Mouse (Mus musculus) heart, embryonic 16.5 days (tissue): ENCODE data around the gene Gzmd. TPM values are rescaled to one million over a fixed set of nuclear protein-coding genes. Genes with fewer than 3 reads are reported as not detected.
"Not testable (repeated sequence)": the region's sequence is repeated elsewhere in the genome, so short reads cannot be mapped to it uniquely, and the experiment has no call there.

Source experiments
- ATAC-seq: fragments of 200-750 bp; cut with Nextera tagmentation; replicated peaks from 2 replicates; pipeline ENCODE4 v1.8.0; 2017; ENCODE audit warnings: moderate number of reproducible peaks; ENCODE audit not compliant: insufficient read depth, low FRiP score; ENCODE audit errors: extremely low read depth
- H3K27ac ChIP-seq: fragments of 300-500 bp; sonication (generic); 2 replicates; pipeline ENCODE4 v1.5.1; 2014; ENCODE audit warnings: mild to moderate bottlenecking, low read length, control low read depth, moderate library complexity
- H3K27me3 ChIP-seq: fragments of 300-500 bp; sonication (generic); 2 replicates; pipeline ENCODE4 v1.6.1; 2014; ENCODE audit warnings: low read length, mixed read lengths; ENCODE audit not compliant: control insufficient read depth, insufficient read depth
- H3K36me3 ChIP-seq: fragments of 300-500 bp; sonication (generic); 2 replicates; pipeline ENCODE4 v1.6.1; 2014; ENCODE audit not compliant: control insufficient read depth, insufficient read depth
- H3K4me1 ChIP-seq: fragments of 300-500 bp; sonication (generic); 2 replicates; pipeline ENCODE4 v1.6.1; 2014; ENCODE audit warnings: low read length, mixed read lengths; ENCODE audit not compliant: control insufficient read depth, insufficient read depth
- H3K4me2 ChIP-seq: fragments of 300-500 bp; sonication (generic); 2 replicates; pipeline ENCODE4 v1.6.1; 2014; ENCODE audit warnings: low read depth, mild to moderate bottlenecking, control low read depth, low read length
- H3K4me3 ChIP-seq: fragments of 300-500 bp; sonication (generic); 2 replicates; pipeline ENCODE4 v1.5.1; 2014; ENCODE audit warnings: mild to moderate bottlenecking, control low read depth, low read length
- H3K9ac ChIP-seq: fragments of 300-500 bp; sonication (generic); 2 replicates; pipeline ENCODE4 v1.6.1; 2014; ENCODE audit warnings: low read length, control low read depth
- H3K9me3 ChIP-seq: fragments of 300-500 bp; sonication (generic); replicated peaks from 2 replicates; pipeline ENCODE4 v1.6.1; 2016; ENCODE audit warnings: low read length; ENCODE audit not compliant: control insufficient read depth
- WGBS: fragments of 180-500 bp; shearing (Covaris S2); extraction: QIAGEN DNeasy Blood & Tissue Kit; methylation state at CpG from one replicate; pipeline ENCODE4 v1.1.7; 2014; 5-methylcytosine and 5-hydroxymethylcytosine counted together
- polyA plus RNA-seq: library from polyadenylated mRNA; unstranded; fragments of >200 nt; fragmentation: Nextera tagmentation; extraction: Ambion mirVana; gene quantifications from 2 replicates; pipeline ENCODE4 v1.2.1, GENCODE M21; 2015

Gene Gzmd
- polyA plus RNA-seq, 1 experiment from 2014 or later: not detected

DNA sequence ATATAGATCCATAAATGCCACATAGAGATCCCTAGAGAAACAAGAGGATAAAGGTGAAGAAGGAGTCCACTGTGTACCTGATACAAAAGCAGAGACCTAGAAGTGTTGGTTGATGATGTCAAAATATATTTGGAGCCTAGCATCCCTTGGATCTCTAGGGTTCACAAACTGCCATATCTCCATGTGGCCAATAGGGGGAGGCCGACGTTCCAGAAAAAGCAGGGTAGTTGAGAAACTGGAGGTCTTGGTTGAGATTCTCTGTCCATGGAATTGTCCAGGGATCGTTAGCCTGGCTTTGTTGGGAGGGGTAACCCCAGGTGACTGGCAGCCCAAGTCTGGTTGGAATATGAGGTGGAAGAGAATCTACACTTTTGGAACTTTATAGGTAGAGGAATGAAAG is 4.1 kb downstream of the Gzmd start:
- WGBS: 40% methylated on average over 3 of the region's 3 CpGs
- no peak overlapping the region for H3K4me3 ChIP-seq

DNA sequence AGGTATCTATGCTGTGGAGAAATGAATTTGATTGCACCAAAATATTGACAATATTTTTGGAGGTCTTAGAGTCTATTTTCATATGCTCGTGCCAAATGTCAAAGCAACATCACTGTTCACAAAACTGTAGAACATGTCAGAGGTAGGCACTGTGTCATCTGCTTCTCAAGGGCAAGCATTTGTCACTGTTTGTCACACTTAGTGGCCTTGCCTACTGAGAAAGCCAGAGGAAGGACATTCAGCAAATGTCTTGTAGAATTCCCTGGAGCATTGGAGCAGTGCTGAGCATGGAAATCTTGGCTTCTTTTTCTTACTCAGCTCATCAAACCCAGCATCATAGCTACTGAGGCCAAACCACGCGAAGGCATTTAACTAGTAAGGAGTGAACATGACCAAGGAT is 8.9 kb downstream of the Gzmd start:
- Histone ChIP-seq H3K27ac (no peak overlapping the region), H3K9ac (no peak overlapping the region), H3K4me3 (no peak overlapping the region), H3K4me1 (no peaks in the 10 kb centered on the region), H3K36me3 (no peaks in the 10 kb centered on the region), H3K9me3 (no peaks in the 10 kb centered on the region), H3K4me2 (no peak overlapping the region), H3K27me3 (no peaks in the 10 kb centered on the region)
- 76% methylated on average over 3 of the region's 3 CpGs for WGBS
- no peak for ATAC-seq

More for the DNA sequence above, 4.1 kb downstream of the Gzmd start:
- ATAC-seq: no peak
- Histone ChIP-seq H3K36me3 (no peaks in the 10 kb centered on the region), H3K27me3 (no peaks in the 10 kb centered on the region), H3K9me3 (no peaks in the 10 kb centered on the region), H3K4me1 (no peaks in the 10 kb centered on the region), H3K27ac (no peak overlapping the region), H3K9ac (no peak overlapping the region), H3K4me2 (no peak overlapping the region)

DNA sequence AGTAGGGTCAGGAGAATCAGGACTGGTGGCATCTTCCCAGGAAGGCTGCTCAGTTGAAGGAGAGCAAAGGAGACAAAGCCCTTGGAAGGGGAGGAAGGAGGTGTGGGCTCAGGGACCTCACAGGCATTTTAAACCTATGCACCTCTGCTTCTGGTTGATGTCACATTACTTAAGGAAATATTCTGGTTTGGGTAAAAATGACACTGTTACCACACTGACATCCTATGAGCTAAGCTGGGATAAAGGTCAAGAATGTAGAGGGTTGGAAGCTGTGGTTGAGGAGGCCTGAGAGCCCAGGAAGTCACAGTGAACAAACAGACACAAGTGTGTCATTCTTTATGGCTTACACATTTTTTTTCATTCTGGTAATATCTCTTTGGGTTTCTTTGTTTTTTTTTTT is 11.9 kb downstream of the Gzmd start, which contains the start of gene Gzme:
Gene Gzme (minus strand): TSS at position 101 of the 400 bp plus-strand sequence.
- H3K27ac ChIP-seq: no peak within 1 kb of the TSS
- H3K4me2 ChIP-seq: no peak within 1 kb of the TSS
- no peaks in the 10 kb centered on the region for H3K4me1 ChIP-seq
- no peaks in the 10 kb centered on the region for H3K27me3 ChIP-seq
- H3K4me3 ChIP-seq: no peak within 1 kb of the TSS
- no peaks in the 10 kb centered on the region for H3K9me3 ChIP-seq
- no peaks in the 10 kb centered on the region for H3K36me3 ChIP-seq
- ATAC-seq: no peak
- no peak within 1 kb of the TSS for H3K9ac ChIP-seq

DNA sequence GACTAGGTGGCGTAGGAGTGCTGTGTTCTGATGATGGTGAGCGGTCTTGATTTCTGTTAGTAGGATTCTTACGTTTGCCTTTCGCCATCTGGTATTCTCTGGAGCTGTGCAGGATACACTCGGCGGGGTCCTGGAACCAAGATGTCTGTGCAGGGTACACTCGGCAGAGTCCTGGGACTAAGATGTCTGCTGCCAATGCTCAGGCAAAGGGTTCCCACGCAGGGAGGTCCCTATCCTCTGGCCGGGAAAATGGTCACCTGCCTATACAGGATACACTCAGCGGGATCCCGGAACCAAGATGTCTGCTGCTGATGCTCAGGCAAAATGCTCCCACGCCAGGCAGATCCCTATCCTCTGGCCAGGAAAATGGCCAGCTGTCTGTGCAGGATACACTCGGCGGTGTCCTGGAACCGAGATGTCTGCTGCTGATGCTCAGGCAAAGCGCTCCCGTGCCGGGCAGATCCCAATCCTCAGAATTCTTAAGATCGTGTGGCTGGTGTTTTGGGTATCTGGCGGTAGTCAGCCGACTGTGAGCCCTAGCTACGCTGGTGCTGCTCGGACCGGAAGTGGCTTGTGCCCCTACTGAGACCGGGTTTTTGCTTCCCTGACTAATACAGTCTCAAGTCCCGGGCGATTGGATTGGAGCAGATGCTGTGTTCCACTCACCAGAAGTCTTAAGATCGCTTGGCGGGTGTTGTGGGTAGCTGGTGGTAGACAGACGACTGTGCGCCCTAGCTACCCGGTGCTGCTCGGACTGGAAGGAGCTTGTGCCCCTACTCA is 16.7 kb downstream of the Gzmd start:
- 83% methylated on average over 33 of the region's 33 CpGs for WGBS
- H3K4me1 ChIP-seq, H3K36me3 ChIP-seq, H3K27ac ChIP-seq, H3K4me3 ChIP-seq, H3K4me2 ChIP-seq, H3K9me3 ChIP-seq, H3K9ac ChIP-seq, ATAC-seq, H3K27me3 ChIP-seq: not testable (repeated sequence)

DNA sequence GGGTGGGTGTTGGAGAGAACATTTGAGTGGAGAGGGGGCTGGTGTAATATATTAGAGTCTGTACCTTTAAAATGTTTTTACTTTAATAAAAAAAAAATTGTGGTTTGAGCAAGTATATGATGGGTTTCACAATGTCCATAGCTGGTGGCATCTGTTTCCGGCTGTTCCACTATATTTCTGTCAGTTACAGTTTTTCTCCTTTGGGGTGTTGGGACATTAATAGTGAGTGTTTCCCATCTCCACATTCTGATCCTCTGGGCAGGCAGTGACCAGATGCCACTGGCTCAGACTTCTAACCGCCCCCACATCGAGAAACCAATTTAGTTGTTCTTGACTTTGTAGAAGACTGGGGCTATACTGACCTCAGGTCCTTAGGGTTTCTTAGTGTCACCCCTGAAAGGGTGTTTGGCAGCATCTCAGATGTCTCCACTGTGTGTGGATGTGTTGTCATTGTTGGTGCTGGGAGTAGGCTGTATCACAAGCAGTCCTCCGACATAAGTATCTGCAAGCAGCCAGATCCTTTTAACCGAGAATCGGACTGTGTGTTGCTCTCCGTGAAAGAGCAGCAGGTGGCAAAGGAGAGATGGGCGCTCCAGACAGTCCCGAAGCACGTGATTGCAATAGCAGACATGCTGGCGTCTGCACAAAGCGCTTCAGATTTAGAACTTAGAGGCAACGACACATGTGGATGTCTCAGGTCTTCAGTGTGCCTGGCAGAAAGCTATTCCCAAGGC is 26.8 kb downstream of the Gzmd start:
- ATAC-seq: no peak
- no peak overlapping the region for H3K4me2 ChIP-seq
- H3K4me1 ChIP-seq: no peaks in the 10 kb centered on the region
- no peaks in the 10 kb centered on the region for H3K27me3 ChIP-seq
- no peak overlapping the region for H3K4me3 ChIP-seq
- H3K9me3 ChIP-seq: no peaks in the 10 kb centered on the region
- no peaks in the 10 kb centered on the region for H3K36me3 ChIP-seq
- 73% methylated on average over 13 of the region's 13 CpGs for WGBS
- no peak overlapping the region for H3K27ac ChIP-seq
- no peak overlapping the region for H3K9ac ChIP-seq

DNA sequence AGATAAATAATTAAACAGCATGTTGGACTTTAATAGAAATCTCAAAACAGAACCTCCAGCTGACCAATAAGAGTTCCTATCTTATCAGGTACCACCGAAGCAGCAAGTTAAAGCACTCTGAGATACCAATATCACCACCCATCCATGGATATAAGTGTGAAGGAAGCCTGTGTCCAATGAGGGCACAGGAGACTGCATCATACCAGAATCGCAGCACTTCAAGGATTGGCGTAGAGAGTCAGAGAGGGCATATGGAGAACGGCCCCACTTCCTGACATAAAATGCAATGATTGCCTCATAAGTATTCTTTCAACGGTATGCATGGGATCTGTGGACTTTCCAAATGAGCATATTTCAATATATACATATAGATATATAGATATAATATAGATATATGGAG is 27.4 kb downstream of the Gzmd start:
- no peaks in the 10 kb centered on the region for H3K27me3 ChIP-seq
- no peak overlapping the region for H3K9ac ChIP-seq
- no peaks in the 10 kb centered on the region for H3K36me3 ChIP-seq
- no peaks in the 10 kb centered on the region for H3K4me1 ChIP-seq
- H3K4me3 ChIP-seq: no peak overlapping the region
- ATAC-seq: no peak
- H3K27ac ChIP-seq: no peak overlapping the region
- 71% methylated on average over 5 of the region's 5 CpGs for WGBS
- no peaks in the 10 kb centered on the region for H3K9me3 ChIP-seq
- H3K4me2 ChIP-seq: no peak overlapping the region

DNA sequence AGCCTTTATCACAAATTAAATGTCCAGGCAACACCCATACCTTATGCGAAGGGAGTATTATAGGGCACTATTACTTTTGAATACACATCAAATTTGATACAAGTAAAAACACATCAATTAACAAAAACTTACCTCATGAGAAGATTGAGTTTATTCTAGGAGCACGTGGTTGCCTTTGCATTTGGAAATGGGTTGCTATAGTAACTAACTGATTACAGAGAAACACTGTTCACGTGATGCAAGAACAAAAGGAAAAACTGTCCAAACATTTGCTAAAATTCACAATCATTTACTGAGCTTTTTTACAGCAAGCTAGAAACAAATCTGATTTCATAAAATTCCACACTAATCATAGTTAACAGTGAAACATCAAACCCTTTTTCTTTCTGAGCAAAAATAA is 29.0 kb downstream of the Gzmd start:
- Histone ChIP-seq H3K9me3 (no peaks in the 10 kb centered on the region), H3K27me3 (no peaks in the 10 kb centered on the region), H3K4me1 (no peaks in the 10 kb centered on the region), H3K4me2 (no peak overlapping the region), H3K4me3 (no peak overlapping the region), H3K9ac (no peak overlapping the region), H3K36me3 (no peaks in the 10 kb centered on the region), H3K27ac (no peak overlapping the region)
- 62% methylated on average over 3 of the region's 3 CpGs for WGBS
- ATAC-seq: no peak

DNA sequence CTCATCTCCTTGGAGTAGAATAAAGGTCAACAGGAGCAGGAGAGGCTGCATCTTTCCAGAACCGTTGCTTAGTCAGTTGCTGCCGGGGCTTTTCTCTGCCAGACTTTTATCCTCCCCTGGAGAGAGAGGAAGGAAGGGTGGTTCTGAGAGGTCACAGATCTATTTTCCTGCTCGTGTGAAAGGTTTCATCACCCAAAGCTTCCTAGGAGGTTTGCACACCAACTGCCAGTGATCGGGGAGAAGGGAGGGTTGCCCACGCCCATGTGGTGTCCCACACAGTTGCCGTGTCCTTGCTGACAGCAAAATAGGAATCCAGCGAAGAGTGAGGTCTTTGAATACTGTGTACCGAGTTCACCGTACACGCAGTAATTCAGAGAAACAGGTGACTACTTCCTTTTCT is 30.0 kb downstream of the Gzmd start, which contains the start of gene Ctsg:
Gene Ctsg (minus strand): TSS at position 189 of the 400 bp plus-strand sequence.
- H3K27ac ChIP-seq: no peak within 1 kb of the TSS
- H3K4me1 ChIP-seq: peaks cover 1% of the 10 kb centered on the region; the same call in 1 of the 2 replicates
- no peaks in the 10 kb centered on the region for H3K27me3 ChIP-seq
- H3K36me3 ChIP-seq: no peaks in the 10 kb centered on the region
- WGBS: 61% methylated on average over 10 of the region's 10 CpGs
- no peak within 1 kb of the TSS for H3K9ac ChIP-seq
- no peaks in the 10 kb centered on the region for H3K9me3 ChIP-seq
- ATAC-seq: no peak
- H3K4me3 ChIP-seq: no peak within 1 kb of the TSS
- no peak within 1 kb of the TSS for H3K4me2 ChIP-seq

DNA sequence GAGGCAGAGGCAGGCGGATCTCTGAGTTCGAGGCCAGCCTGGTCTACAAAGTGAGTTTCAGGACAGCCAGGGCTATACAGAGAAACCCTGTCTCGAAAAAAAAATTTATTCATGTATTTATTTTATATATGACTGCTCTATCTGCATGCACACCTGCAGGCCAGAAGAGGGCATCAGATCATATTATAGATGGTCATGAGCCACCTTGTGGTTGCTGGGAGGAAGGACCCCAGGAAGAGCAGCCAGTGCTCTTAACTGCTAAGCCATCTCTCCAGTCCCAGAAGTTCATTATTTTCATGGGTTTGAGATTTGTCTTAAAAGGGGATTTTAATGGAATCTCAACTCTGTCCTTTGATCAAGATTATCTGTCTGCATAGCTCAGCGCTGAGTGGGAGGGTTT is 33.5 kb downstream of the Gzmd start:
- H3K36me3 ChIP-seq: no peaks in the 10 kb centered on the region
- ATAC-seq: no peak
- WGBS: 81% methylated on average over 4 of the region's 4 CpGs

More for the DNA sequence above, 33.5 kb downstream of the Gzmd start:
- Histone ChIP-seq H3K9me3 (no peaks in the 10 kb centered on the region), H3K27me3 (no peaks in the 10 kb centered on the region), H3K27ac (no peak overlapping the region), H3K4me2 (no peak overlapping the region), H3K9ac (no peak overlapping the region), H3K4me3 (no peak overlapping the region), H3K4me1 (peaks cover 3% of the 10 kb centered on the region; the same call in 1 of the 2 replicates)
